Mouse (Mus musculus) testis, adult 2 months (tissue): ENCODE results near the gene Cdc25a.

Experiments
- CTCF ChIP-seq: fragments of 200-500 bp; IDR thresholded peaks from 2 replicates; pipeline ENCODE4 v1.5.1; 2012; ENCODE audit warnings: low read depth, mild to moderate bottlenecking, inconsistent platforms, low read length, moderate library complexity; ENCODE audit not compliant: control insufficient read depth, insufficient read depth, insufficient replicate concordance
- POLR2A ChIP-seq: fragments of 200-500 bp; IDR thresholded peaks from 2 replicates; pipeline ENCODE4 v1.6.1; 2012; ENCODE audit warnings: low read depth, mild to moderate bottlenecking, inconsistent platforms, low read length, moderate library complexity; ENCODE audit not compliant: control insufficient read depth

GRCm38 (mm10) chr9:109833088-109833412 lies 42.3 kb upstream of the Cdc25a start:
- TF ChIP-seq CTCF (no peak), POLR2A (no peak)
